Mouse (Mus musculus): ENCODE measurements around the gene Tac4.

Tac4 gene

DNA sequence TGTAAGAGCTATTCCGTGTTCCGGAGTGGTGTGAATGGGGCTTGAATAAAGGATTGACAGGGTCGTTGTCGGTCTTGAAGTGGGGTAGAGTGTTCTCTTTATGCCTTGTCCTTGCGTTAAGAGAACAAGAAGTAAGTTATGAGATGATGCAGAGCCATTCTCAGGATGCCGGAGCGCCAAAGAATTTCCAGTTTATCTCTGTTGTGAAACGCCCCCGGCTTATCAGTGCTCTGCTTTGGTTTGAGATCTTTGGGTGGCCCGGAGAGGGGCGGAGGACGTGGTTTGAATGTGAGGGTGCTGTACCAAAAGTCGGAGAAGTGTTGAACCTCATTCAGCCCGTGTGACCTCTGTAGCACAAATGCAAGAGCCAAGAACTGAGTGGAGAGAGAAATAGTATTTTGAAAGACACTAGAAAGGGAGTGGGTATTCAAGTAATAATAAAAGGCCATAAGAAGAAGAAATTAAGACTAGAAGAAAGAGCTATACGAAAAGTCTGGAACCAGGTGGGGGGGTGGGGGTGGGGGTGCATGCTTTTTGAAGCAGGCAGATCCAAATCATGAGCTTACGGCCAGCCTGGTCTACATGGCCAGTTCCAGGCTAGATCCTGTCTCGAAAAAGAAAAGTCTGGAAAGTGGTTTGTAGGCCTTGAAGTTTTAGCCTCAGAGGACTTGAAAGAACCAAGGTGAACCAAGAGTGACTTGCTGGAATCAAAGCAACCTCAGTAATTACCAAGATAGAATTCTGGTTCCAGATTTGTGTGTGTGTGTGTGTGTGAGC, 49.5 kb downstream of the Tac4 start:
- intact Hi-C loops (cut with DNase I): no loop called here

DNA sequence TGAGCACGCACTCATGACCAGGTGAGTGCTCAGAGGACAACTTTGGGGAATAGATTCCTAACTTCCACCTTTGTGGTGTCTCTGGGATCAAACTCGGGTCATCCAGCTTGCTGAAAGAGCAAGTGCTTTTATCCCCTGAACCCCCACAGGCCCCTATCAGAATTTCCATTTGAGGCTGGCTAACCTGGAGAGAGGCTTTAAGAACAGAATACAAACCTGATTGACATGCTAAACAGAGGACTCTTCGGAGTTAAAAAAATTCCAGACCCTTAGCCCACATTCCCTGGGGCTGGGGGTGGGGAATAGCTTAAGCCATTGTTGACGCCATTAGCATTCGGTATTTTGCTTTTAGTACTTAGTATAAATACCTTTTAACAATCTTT, 50.1 kb downstream of the Tac4 start:
- intact Hi-C loops (cut with DNase I): no loop called here

GRCm38 (mm10) chr11:95315215-95315955, 54.1 kb downstream of the Tac4 start:
- intact Hi-C loops (cut with DNase I): loop anchor here (5.0 kb wide), 2 partner anchors 67 to 207 kb away; partner anchors contain the start of gene Slc35b1

DNA sequence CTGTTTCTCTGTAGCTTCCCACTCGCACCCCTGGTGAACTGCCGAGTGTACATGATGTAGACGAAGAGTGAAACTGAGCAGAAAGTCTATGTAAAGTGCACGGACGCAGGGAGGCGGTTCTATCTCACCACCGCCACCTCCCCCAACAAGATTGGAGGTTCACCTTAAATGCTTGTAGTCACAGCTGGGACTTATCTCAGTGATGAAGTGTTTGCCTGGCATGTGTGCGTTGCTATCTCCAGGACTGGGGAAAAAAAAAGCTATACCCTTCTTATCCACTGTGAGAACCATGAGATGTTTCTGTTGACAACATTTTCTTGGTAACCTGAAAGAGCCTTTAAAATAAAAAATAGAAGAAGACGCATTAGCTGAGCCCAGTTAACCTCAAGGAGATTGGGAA, 56.8 kb downstream of the Tac4 start:
- intact Hi-C loops (cut with DNase I): loop anchor here (5.0 kb wide), 2 partner anchors 64 to 204 kb away; partner anchors contain the start of gene Slc35b1
